Mouse (Mus musculus) lung, adult 2 months (tissue): ENCODE results near the gene Arhgap28.

Experiments
- CTCF ChIP-seq: fragments of 200-500 bp; IDR thresholded peaks from 2 replicates; pipeline ENCODE4 v1.5.1; 2011; ENCODE audit warnings: mild to moderate bottlenecking, low read length, control low read depth; ENCODE audit not compliant: insufficient read depth
- POLR2A ChIP-seq: fragments of 200-500 bp; IDR thresholded peaks from 2 replicates; pipeline ENCODE4 v1.6.1; 2011; ENCODE audit warnings: low read depth, mild to moderate bottlenecking, control low read depth, low read length, borderline replicate concordance; ENCODE audit errors: extremely low read depth

DNA sequence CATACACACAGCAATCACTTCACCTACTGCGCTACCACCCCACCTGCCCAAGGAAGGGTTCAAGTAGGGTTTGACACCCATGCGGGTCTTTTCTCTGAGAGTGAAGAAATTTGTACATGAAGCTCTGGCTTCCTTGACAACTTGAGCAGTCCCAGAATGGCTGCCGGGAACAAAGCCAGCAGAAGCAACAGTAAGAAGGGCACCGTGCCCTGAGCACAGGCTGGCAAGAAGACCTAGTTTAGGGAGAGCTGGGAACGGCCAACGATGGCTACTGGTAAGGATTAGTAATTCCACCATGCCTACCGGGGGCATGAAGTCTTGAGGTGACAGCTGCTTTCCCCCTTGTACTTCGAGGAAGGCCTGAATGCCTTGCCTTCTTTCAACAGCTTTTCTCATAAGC is 41.9 kb downstream of the Arhgap28 start:
- TF ChIP-seq CTCF (no peak), POLR2A (no peak)
